24 mouse cellular contexts compared by ENCODE assay signal in genomic region chr15:27089155-27089554, GRCm38 (mm10).
A peak's percentile ranks its signal among the peaks of the same experiment; 100 is the strongest.
DNase-seq lines count a peak whose midpoint lies in the region; ATAC-seq lines count a peak whose summit lies in the region.
"Had no signal": no experiment of that assay in that cellular context is flagged by ENCODE, and none has a peak within 500 bp of the region (broad histone marks: within the 10 kb centered on the region; RNA-seq: fewer than 3 reads in every experiment).

No protein-coding gene starts in this region.

- intact Hi-C loops in heart, postnatal 25 days (cut with DNase I): no loop called here

- H3K4me2 ChIP-seq in embryonic facial prominence, embryonic 11.5 days (ENCODE audit: low read depth, low read length): no peak overlapping the region
- no peak overlapping the region for H3K4me2 ChIP-seq in embryonic facial prominence, embryonic 15.5 days (replicated peaks)
- H3K4me2 ChIP-seq in limb, embryonic 15.5 days: no peak overlapping the region
- H3K4me2 ChIP-seq: forebrain, embryonic 13.5 days; heart, embryonic 13.5 days; hindbrain, embryonic 12.5 days had no signal

- H3K27ac ChIP-seq in embryonic facial prominence, embryonic 11.5 days (replicated peaks; ENCODE audit: low read depth, low read length): no peak overlapping the region
- peak overlapping the region; percentile 48 for H3K27ac ChIP-seq in embryonic facial prominence, embryonic 15.5 days (replicated peaks)
- no peak overlapping the region for H3K27ac ChIP-seq in limb, embryonic 15.5 days
- H3K27ac ChIP-seq: forebrain, embryonic 13.5 days; gastrocnemius, adult 2 months; heart, embryonic 13.5 days; hindbrain, embryonic 12.5 days had no signal

- no peak for ATAC-seq in embryonic facial prominence, embryonic 11.5 days (replicated peaks; ENCODE audit: insufficient number of reproducible peaks, low FRiP score, low TSS enrichment, low read depth)
- ATAC-seq in embryonic facial prominence, embryonic 15.5 days (ENCODE audit: insufficient number of reproducible peaks, low FRiP score, low TSS enrichment, low read depth): peak; percentile 65; the same call in 1 of the 2 replicates
- 0 out of 2 replicates have a peak, but pooled peaks have one; percentile 19 for ATAC-seq in limb, embryonic 15.5 days (ENCODE audit: insufficient number of reproducible peaks, low FRiP score, low TSS enrichment, low read depth)
- ATAC-seq in monocyte, adult 5-6 weeks (replicated peaks; ENCODE audit: insufficient number of reproducible peaks, low FRiP score, low TSS enrichment, poor library complexity, severe bottlenecking): no peak
- ATAC-seq: activated CD4-positive, CD25-positive, alpha-beta regulatory T cell, adult 4 months; forebrain, embryonic 13.5 days; forebrain, postnatal 0 days; hindbrain, embryonic 16.5 days; inflammation-experienced regulatory T-cells, adult 6 months; intestine, postnatal 0 days; Patski had no signal

- no peaks in the 10 kb centered on the region for H3K36me3 ChIP-seq in embryonic facial prominence, embryonic 11.5 days (replicated peaks; ENCODE audit: control insufficient read depth, insufficient read depth, low read depth, low read length)
- H3K36me3 ChIP-seq in embryonic facial prominence, embryonic 15.5 days: no peaks in the 10 kb centered on the region
- no peaks in the 10 kb centered on the region for H3K36me3 ChIP-seq in limb, embryonic 15.5 days
- H3K36me3 ChIP-seq: heart, embryonic 13.5 days; hindbrain, embryonic 12.5 days had no signal

- no peaks in the 10 kb centered on the region for H3K27me3 ChIP-seq in embryonic facial prominence, embryonic 11.5 days (ENCODE audit: control insufficient read depth, insufficient read depth, low read length)
- no peaks in the 10 kb centered on the region for H3K27me3 ChIP-seq in embryonic facial prominence, embryonic 15.5 days
- no peaks in the 10 kb centered on the region for H3K27me3 ChIP-seq in limb, embryonic 15.5 days
- H3K27me3 ChIP-seq: CH12.LX; forebrain, embryonic 13.5 days; heart, embryonic 13.5 days; hindbrain, embryonic 12.5 days had no signal

- no peak overlapping the region for H3K4me3 ChIP-seq in embryonic facial prominence, embryonic 11.5 days (ENCODE audit: low read depth, low read length)
- H3K4me3 ChIP-seq in embryonic facial prominence, embryonic 15.5 days (replicated peaks): no peak overlapping the region
- no peak overlapping the region for H3K4me3 ChIP-seq in limb, embryonic 15.5 days
- H3K4me3 ChIP-seq: forebrain, embryonic 13.5 days; gastrocnemius, adult 2 months; heart, embryonic 13.5 days; hindbrain, embryonic 12.5 days had no signal

- H3K4me1 ChIP-seq in embryonic facial prominence, embryonic 11.5 days (ENCODE audit: control insufficient read depth, insufficient read depth, low read length): no peaks in the 10 kb centered on the region
- peaks cover 18% of the 10 kb centered on the region for H3K4me1 ChIP-seq in embryonic facial prominence, embryonic 15.5 days
- H3K4me1 ChIP-seq in limb, embryonic 15.5 days: no peaks in the 10 kb centered on the region
- H3K4me1 ChIP-seq: forebrain, embryonic 13.5 days; heart, embryonic 13.5 days; hindbrain, embryonic 12.5 days had no signal

- no peak overlapping the region for H3K9ac ChIP-seq in embryonic facial prominence, embryonic 11.5 days (replicated peaks; ENCODE audit: low read length)
- no peak overlapping the region for H3K9ac ChIP-seq in embryonic facial prominence, embryonic 15.5 days
- H3K9ac ChIP-seq in limb, embryonic 15.5 days: no peak overlapping the region
- H3K9ac ChIP-seq: forebrain, embryonic 13.5 days; forebrain, postnatal 0 days; heart, embryonic 13.5 days; hindbrain, embryonic 12.5 days had no signal

- WGBS in embryonic facial prominence, embryonic 11.5 days: 52% methylated on average over 6 of the region's 6 CpGs
- 24% methylated on average over 6 of the region's 6 CpGs for WGBS in embryonic facial prominence, embryonic 15.5 days
- WGBS in limb, embryonic 15.5 days: 45% methylated on average over 6 of the region's 6 CpGs

- H3K9me3 ChIP-seq in embryonic facial prominence, embryonic 11.5 days (replicated peaks; ENCODE audit: control insufficient read depth, low read length): no peaks in the 10 kb centered on the region
- no peaks in the 10 kb centered on the region for H3K9me3 ChIP-seq in embryonic facial prominence, embryonic 15.5 days (replicated peaks)
- no peaks in the 10 kb centered on the region for H3K9me3 ChIP-seq in limb, embryonic 15.5 days
- H3K9me3 ChIP-seq: forebrain, embryonic 13.5 days; heart, embryonic 13.5 days; hindbrain, embryonic 12.5 days had no signal

- DNase-seq in heart, adult 11 months: peak; percentile 7
- no peak for DNase-seq in heart, postnatal 25 days (ENCODE audit: low spot score)
- DNase-seq in embryonic facial prominence, embryonic 11.5 days (ENCODE audit: low spot score): peak; percentile 72
- no peak for DNase-seq in adrenal gland, postnatal 14 days
- no peak for DNase-seq in spleen, postnatal 14 days (ENCODE audit: low spot score in 2 of 2)
- DNase-seq: adrenal gland, postnatal 36 days; cerebellum, adult 8-10 months; cerebellum, postnatal 14 days; forebrain, postnatal 0 days; gastrocnemius, adult 2 months; gastrocnemius, postnatal 25 days; heart, postnatal 4 days had no signal

Comparison
In these comparisons a context has a peak if more than half of its experiments do, and no peak if none do; other contexts are left out.
1. DNase-seq: peak in heart, adult 11 months (single experiment) and embryonic facial prominence, embryonic 11.5 days (single experiment); none in heart, postnatal 25 days (single experiment), adrenal gland, postnatal 14 days (single experiment) and spleen, postnatal 14 days (0 of 2).
2. ATAC-seq: peak in embryonic facial prominence, embryonic 15.5 days (single experiment) and limb, embryonic 15.5 days (single experiment); none in embryonic facial prominence, embryonic 11.5 days (single experiment) and monocyte, adult 5-6 weeks (single experiment).